8 mouse cellular contexts compared by ENCODE assay signal in genomic region chr4:41741158-41741560, GRCm38 (mm10). TPM values are rescaled to one million over a fixed set of nuclear protein-coding genes. Genes with fewer than 3 reads are reported as not detected.
DNase-seq lines count a peak whose midpoint lies in the region; ATAC-seq lines count a peak whose summit lies in the region.

No protein-coding gene starts in this region.

- peak overlapping the region; percentile 69 for H3K4me3 ChIP-seq in hindbrain, embryonic 12.5 days

- peaks cover 13% of the 10 kb centered on the region; the same call in 1 of the 2 replicates for H3K36me3 ChIP-seq in hindbrain, embryonic 12.5 days

- H3K9ac ChIP-seq in hindbrain, embryonic 12.5 days: peak overlapping the region; percentile 77

- under 1% methylated on average over 27 of the region's 27 CpGs for WGBS in hindbrain, embryonic 12.5 days

- H3K9me3 ChIP-seq in hindbrain, embryonic 12.5 days (replicated peaks): peaks cover 4% of the 10 kb centered on the region

- peak; percentile 98 for DNase-seq in Muller cell, postnatal 12 days (ENCODE audit: inconsistent ontology term)
- DNase-seq in cerebellum, adult 9-11 months: peak; percentile 97
- peak; percentile 94 to 97 for DNase-seq in frontal cortex, adult 2 months (ENCODE audit: extremely low spot score in 1 of 2, low spot score in 1 of 2)
- DNase-seq in layer of hippocampus, postnatal 25 days (ENCODE audit: extremely low spot score in 1 of 2, low spot score in 1 of 2): peak; percentile 79 to 85
- DNase-seq in lung, postnatal 25 days (ENCODE audit: low spot score): peak; percentile 96
- DNase-seq in retina, embryonic 14.5 days (ENCODE audit: low spot score): peak; percentile 98
- DNase-seq in thymus, postnatal 4 days: peak; percentile 90

- no peaks in the 10 kb centered on the region for H3K27me3 ChIP-seq in hindbrain, embryonic 12.5 days

- H3K4me2 ChIP-seq in hindbrain, embryonic 12.5 days (replicated peaks): peak overlapping the region; percentile 90

- peaks cover 17% of the 10 kb centered on the region for H3K4me1 ChIP-seq in hindbrain, embryonic 12.5 days

- H3K27ac ChIP-seq in hindbrain, embryonic 12.5 days: peak overlapping the region; percentile 87

- peak; percentile 97 for ATAC-seq in hindbrain, embryonic 12.5 days (ENCODE audit: low FRiP score)

RNA-seq across cellular contexts. Expression of gene Arid3c, which starts 10.2 kb away (rescaled TPM):
- 0.12 and 0.17 TPM in 2 replicates for polyA plus RNA-seq in frontal cortex, adult 2 months (2012; rRNA removed)
- polyA plus RNA-seq in hindbrain, embryonic 12.5 days (2016; fragmentation: Nextera tagmentation; extraction: Ambion mirVana): 1.1 TPM in 2 replicates
- not detected for total RNA-seq in layer of hippocampus, postnatal 25 days (2021)

RNA-seq across cellular contexts. Expression of gene Galt, which starts 13.9 kb away (rescaled TPM):
- polyA plus RNA-seq in frontal cortex, adult 2 months (2012; rRNA removed): 196 and 224 TPM in 2 replicates
- polyA plus RNA-seq in hindbrain, embryonic 12.5 days (2016; fragmentation: Nextera tagmentation; extraction: Ambion mirVana): 31.0 and 33.4 TPM in 2 replicates
- 10 to 100 TPM; 54.3 to 55.7 TPM for total RNA-seq in layer of hippocampus, postnatal 25 days (2021)

RNA-seq across cellular contexts. Expression of gene Sigmar1, which starts 14.8 kb away (rescaled TPM):
- polyA plus RNA-seq in frontal cortex, adult 2 months (2012; rRNA removed): 60.9 TPM in 2 replicates
- polyA plus RNA-seq in hindbrain, embryonic 12.5 days (2016; fragmentation: Nextera tagmentation; extraction: Ambion mirVana): 54.2 and 58.9 TPM in 2 replicates
- 10 to 100 TPM; 40.0 to 41.6 TPM for total RNA-seq in layer of hippocampus, postnatal 25 days (2021)

RNA-seq across cellular contexts. Expression of gene Dctn3, which starts 18.2 kb away (rescaled TPM):
- 189 and 190 TPM in 2 replicates for polyA plus RNA-seq in frontal cortex, adult 2 months (2012; rRNA removed)
- polyA plus RNA-seq in hindbrain, embryonic 12.5 days (2016; fragmentation: Nextera tagmentation; extraction: Ambion mirVana): 191 and 199 TPM in 2 replicates
- 100 to 1,000 TPM; 149 to 172 TPM for total RNA-seq in layer of hippocampus, postnatal 25 days (2021)

RNA-seq across cellular contexts. Expression of gene Rpp25l, which starts 27.8 kb away (rescaled TPM):
- 30.7 and 32.5 TPM in 2 replicates for polyA plus RNA-seq in frontal cortex, adult 2 months (2012; rRNA removed)
- 55.6 and 66.5 TPM in 2 replicates for polyA plus RNA-seq in hindbrain, embryonic 12.5 days (2016; fragmentation: Nextera tagmentation; extraction: Ambion mirVana)
- 10 to 100 TPM; 27.7 to 33.6 TPM for total RNA-seq in layer of hippocampus, postnatal 25 days (2021)

Comparison
In these comparisons a context has a peak if more than half of its experiments do, and no peak if none do; other contexts are left out.
1. Peak in every context shown above with its lines: DNase-seq, ATAC-seq, H3K4me3 ChIP-seq and H3K27ac ChIP-seq.